Mouse (Mus musculus) midbrain, embryonic 15.5 days (tissue): ENCODE measurements around the gene Gpha2. TPM values are rescaled to one million over a fixed set of nuclear protein-coding genes. Genes with fewer than 3 reads are reported as not detected.

ENCODE experiments used
- ATAC-seq: fragments of 200-750 bp; cut with Nextera tagmentation; replicated peaks from 2 replicates; pipeline ENCODE4 v1.8.0; 2017; ENCODE audit warnings: moderate TSS enrichment
- H3K27ac ChIP-seq: fragments of 300-500 bp; sonication (generic); 2 replicates; pipeline ENCODE4 v1.5.1; 2015; ENCODE audit warnings: mild to moderate bottlenecking, inconsistent platforms
- H3K27me3 ChIP-seq: fragments of 300-500 bp; sonication (generic); replicated peaks from 2 replicates; pipeline ENCODE4 v1.6.1; 2015; ENCODE audit warnings: inconsistent platforms
- H3K36me3 ChIP-seq: fragments of 300-500 bp; sonication (generic); replicated peaks from 2 replicates; pipeline ENCODE4 v1.6.1; 2015; ENCODE audit warnings: inconsistent platforms
- H3K4me1 ChIP-seq: fragments of 300-500 bp; sonication (generic); 2 replicates; pipeline ENCODE4 v1.6.1; 2015; ENCODE audit warnings: inconsistent platforms
- H3K4me2 ChIP-seq: fragments of 300-500 bp; sonication (generic); 2 replicates; pipeline ENCODE4 v1.6.1; 2015; ENCODE audit warnings: inconsistent platforms, mild to moderate bottlenecking, moderate library complexity
- H3K4me3 ChIP-seq: fragments of 300-500 bp; sonication (generic); 2 replicates; pipeline ENCODE4 v1.5.1; 2015; ENCODE audit warnings: mild to moderate bottlenecking, inconsistent platforms
- H3K9ac ChIP-seq: fragments of 300-500 bp; sonication (generic); 2 replicates; pipeline ENCODE4 v1.6.1; 2015; ENCODE audit warnings: mild to moderate bottlenecking, inconsistent platforms
- H3K9me3 ChIP-seq: fragments of 300-500 bp; sonication (generic); 2 replicates; pipeline ENCODE4 v1.6.1; 2016; ENCODE audit warnings: inconsistent platforms
- WGBS: fragments of 180-500 bp; shearing (Covaris S2); methylation state at CpG from one replicate; pipeline ENCODE4 v1.1.7; 2015; ENCODE audit warnings: mixed read lengths; 5-methylcytosine and 5-hydroxymethylcytosine counted together
- polyA plus RNA-seq: library from polyadenylated mRNA; unstranded; fragments of >200 nt; fragmentation: Nextera tagmentation; extraction: Ambion mirVana; gene quantifications from 2 replicates; pipeline ENCODE4 v1.2.1, GENCODE M21; 2015

Gpha2 gene
- polyA plus RNA-seq, 1 experiment from 2014 or later: not detected

- Histone ChIP-seq H3K9me3 (no peaks in the 10 kb centered on the region), H3K27ac (no peak overlapping the region), H3K27me3 (no peaks in the 10 kb centered on the region), H3K9ac (no peak overlapping the region), H3K4me1 (no peaks in the 10 kb centered on the region; the same call in 1 of the 2 replicates), H3K36me3 (no peaks in the 10 kb centered on the region), H3K4me2 (no peak overlapping the region), H3K4me3 (no peak overlapping the region)
- 20% methylated on average over 8 of the region's 8 CpGs for WGBS
- no peak for ATAC-seq
These were observed 42.0 kb downstream of the Gpha2 start for GRCm38 (mm10) chr19:6268170-6268528.

DNA sequence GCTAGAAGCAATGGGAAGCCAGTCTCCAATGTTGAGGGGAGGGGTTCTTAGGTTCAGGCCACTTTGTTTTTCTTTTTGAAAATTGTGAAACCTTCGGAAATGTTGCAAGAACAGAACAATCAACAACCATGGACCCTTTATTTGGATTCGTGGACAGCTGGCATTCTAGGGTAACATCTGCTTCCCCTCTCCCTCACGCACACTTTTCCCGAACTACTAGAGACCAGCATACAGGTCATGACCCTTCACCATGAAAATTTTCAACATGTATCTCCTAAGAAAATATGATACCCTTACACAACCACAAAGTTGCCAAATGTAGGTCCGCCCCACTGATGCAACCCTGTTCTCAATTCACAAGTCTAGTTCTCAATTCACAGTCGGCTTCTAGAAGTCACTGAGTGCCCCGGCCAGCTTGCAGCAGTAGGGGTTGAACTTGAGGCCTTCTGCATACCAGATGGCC is 42.5 kb downstream of the Gpha2 start:
- no peak overlapping the region for H3K4me3 ChIP-seq
- 86% methylated on average over 7 of the region's 7 CpGs for WGBS
- H3K36me3 ChIP-seq: no peaks in the 10 kb centered on the region

GRCm38 (mm10) chr19:6269798-6270475 is 43.8 kb downstream of the Gpha2 start:
- 89% methylated on average over 8 of the region's 8 CpGs for WGBS
- no peak overlapping the region for H3K9ac ChIP-seq

More for the DNA sequence above, 42.5 kb downstream of the Gpha2 start:
- no peaks in the 10 kb centered on the region for H3K9me3 ChIP-seq
- ATAC-seq: no peak
- H3K4me1 ChIP-seq: no peaks in the 10 kb centered on the region; the same call in 1 of the 2 replicates
- H3K9ac ChIP-seq: no peak overlapping the region
- H3K27ac ChIP-seq: no peak overlapping the region
- H3K27me3 ChIP-seq: no peaks in the 10 kb centered on the region
- no peak overlapping the region for H3K4me2 ChIP-seq

GRCm38 (mm10) chr19:6270661-6271060 is 44.5 kb downstream of the Gpha2 start:
- no peaks in the 10 kb centered on the region for H3K27me3 ChIP-seq
- WGBS: 58% methylated on average over 9 of the region's 9 CpGs
- no peaks in the 10 kb centered on the region for H3K9me3 ChIP-seq
- no peak overlapping the region for H3K27ac ChIP-seq
- no peak overlapping the region for H3K9ac ChIP-seq
- H3K4me3 ChIP-seq: no peak overlapping the region
- no peaks in the 10 kb centered on the region for H3K36me3 ChIP-seq
- H3K4me2 ChIP-seq: no peak overlapping the region
- no peak for ATAC-seq
- peaks cover 1% of the 10 kb centered on the region for H3K4me1 ChIP-seq

More at GRCm38 (mm10) chr19:6269798-6270475, 43.8 kb downstream of the Gpha2 start:
- H3K9me3 ChIP-seq: no peaks in the 10 kb centered on the region
- H3K4me3 ChIP-seq: no peak overlapping the region
- no peaks in the 10 kb centered on the region for H3K27me3 ChIP-seq
- no peak overlapping the region for H3K27ac ChIP-seq
- H3K36me3 ChIP-seq: no peaks in the 10 kb centered on the region
- H3K4me2 ChIP-seq: no peak overlapping the region
- H3K4me1 ChIP-seq: no peaks in the 10 kb centered on the region; the same call in 1 of the 2 replicates
- no peak for ATAC-seq

- H3K27me3 ChIP-seq: no peaks in the 10 kb centered on the region
- H3K9me3 ChIP-seq: no peaks in the 10 kb centered on the region
- H3K4me3 ChIP-seq: no peak overlapping the region
- no peak overlapping the region for H3K9ac ChIP-seq
- WGBS: 28% methylated on average over 8 of the region's 8 CpGs
- ATAC-seq: no peak
- no peak overlapping the region for H3K4me2 ChIP-seq
- H3K4me1 ChIP-seq: peaks cover 7% of the 10 kb centered on the region
- no peak overlapping the region for H3K27ac ChIP-seq
- no peaks in the 10 kb centered on the region for H3K36me3 ChIP-seq
These were observed 45.0 kb downstream of the Gpha2 start for GRCm38 (mm10) chr19:6271206-6271605.

- Histone ChIP-seq H3K27me3 (no peaks in the 10 kb centered on the region), H3K9me3 (no peaks in the 10 kb centered on the region), H3K9ac (no peak overlapping the region), H3K27ac (no peak overlapping the region), H3K4me3 (no peak overlapping the region), H3K4me1 (peaks cover 8% of the 10 kb centered on the region), H3K36me3 (no peaks in the 10 kb centered on the region), H3K4me2 (no peak overlapping the region)
- 72% methylated on average over 7 of the region's 7 CpGs for WGBS
- ATAC-seq: no peak
These were observed 45.9 kb downstream of the Gpha2 start for GRCm38 (mm10) chr19:6272053-6272452.

DNA sequence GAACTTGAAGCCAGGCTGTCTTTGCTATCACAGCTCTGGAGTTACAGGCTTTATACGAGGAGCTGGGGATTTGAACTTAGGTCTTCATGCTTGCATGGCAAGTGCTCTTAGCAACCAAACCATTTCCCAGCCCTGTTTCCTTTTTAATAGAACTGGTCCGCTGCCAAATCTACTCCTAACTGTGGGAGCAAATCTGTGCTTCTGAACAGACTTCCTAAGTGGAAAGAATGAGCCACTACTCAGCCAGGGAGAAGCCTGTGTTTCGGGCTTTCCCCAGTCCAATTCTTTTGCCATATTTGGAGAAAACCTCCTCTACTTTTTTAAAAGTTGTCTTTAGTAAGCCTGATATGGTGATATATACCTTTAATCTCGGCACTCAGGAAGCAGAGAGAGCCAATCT is 46.6 kb downstream of the Gpha2 start:
- no peaks in the 10 kb centered on the region for H3K36me3 ChIP-seq
- no peaks in the 10 kb centered on the region for H3K27me3 ChIP-seq
- ATAC-seq: no peak
- no peak overlapping the region for H3K4me2 ChIP-seq
- peaks cover 11% of the 10 kb centered on the region for H3K4me1 ChIP-seq
- H3K4me3 ChIP-seq: no peak overlapping the region
- WGBS: 88% methylated on average over 4 of the region's 4 CpGs
- H3K9ac ChIP-seq: no peak overlapping the region
- H3K27ac ChIP-seq: no peak overlapping the region
- H3K9me3 ChIP-seq: no peaks in the 10 kb centered on the region

DNA sequence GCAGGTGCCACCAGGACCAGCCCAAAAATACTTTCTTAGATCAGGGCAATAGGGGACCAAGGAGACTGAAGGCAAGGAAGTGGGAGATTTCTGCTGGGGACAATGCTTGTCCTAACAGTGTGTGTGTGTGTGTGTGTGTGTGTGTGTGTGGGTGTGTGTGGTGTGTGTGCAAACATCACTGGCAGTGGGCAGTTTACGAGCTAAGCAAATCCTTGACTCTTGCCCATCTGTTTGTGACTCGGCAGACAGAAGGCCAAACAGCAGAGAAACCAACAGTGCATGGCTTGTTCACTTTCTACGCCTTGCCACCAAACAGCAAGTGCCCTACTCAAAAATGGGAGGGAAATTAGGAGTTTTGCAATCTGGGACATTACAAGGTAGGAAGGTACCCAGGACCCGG is 47.4 kb downstream of the Gpha2 start:
- Histone ChIP-seq H3K4me1 (peaks cover 19% of the 10 kb centered on the region), H3K9me3 (no peaks in the 10 kb centered on the region)
- 88% methylated on average over 4 of the region's 4 CpGs for WGBS

GRCm38 (mm10) chr19:6273998-6274608 is 47.9 kb downstream of the Gpha2 start:
- H3K27me3 ChIP-seq: no peaks in the 10 kb centered on the region
- peaks cover 24% of the 10 kb centered on the region for H3K4me1 ChIP-seq
- H3K9me3 ChIP-seq: no peaks in the 10 kb centered on the region
- no peak for ATAC-seq
- H3K36me3 ChIP-seq: no peaks in the 10 kb centered on the region
- H3K4me3 ChIP-seq: no peak overlapping the region
- no peak overlapping the region for H3K9ac ChIP-seq
- WGBS: 91% methylated on average over 13 of the region's 13 CpGs
- H3K27ac ChIP-seq: no peak overlapping the region
- no peak overlapping the region for H3K4me2 ChIP-seq

More for the DNA sequence above, 47.4 kb downstream of the Gpha2 start:
- Histone ChIP-seq H3K27ac (no peak overlapping the region), H3K27me3 (no peaks in the 10 kb centered on the region), H3K36me3 (no peaks in the 10 kb centered on the region), H3K4me3 (no peak overlapping the region), H3K4me2 (no peak overlapping the region), H3K9ac (no peak overlapping the region)
- ATAC-seq: no peak

- WGBS: 8% methylated on average over 15 of the region's 15 CpGs
These were observed 49.7 kb downstream of the Gpha2 start for GRCm38 (mm10) chr19:6275740-6276389.

GRCm38 (mm10) chr19:6276426-6277421 is 50.5 kb downstream of the Gpha2 start, which contains the start of gene Ehd1:
Ehd1 (plus strand) TSS chr19:6276725.
- peak within 1 kb of the TSS; percentile 63 for H3K9ac ChIP-seq
- H3K9me3 ChIP-seq: no peaks in the 10 kb centered on the region
- under 1% methylated on average over 102 of the region's 106 CpGs for WGBS
- peak within 1 kb of the TSS; percentile 82 for H3K27ac ChIP-seq
- peak within 1 kb of the TSS; percentile 97 for H3K4me2 ChIP-seq
- peaks cover 42% of the 10 kb centered on the region for H3K4me1 ChIP-seq
- peaks cover 7% of the 10 kb centered on the region; the same call in 1 of the 2 replicates for H3K36me3 ChIP-seq
- ATAC-seq: peak; percentile 96
- no peaks in the 10 kb centered on the region for H3K27me3 ChIP-seq
- peak within 1 kb of the TSS; percentile 84 for H3K4me3 ChIP-seq

More at GRCm38 (mm10) chr19:6275740-6276389, 49.7 kb downstream of the Gpha2 start:
- Histone ChIP-seq H3K9ac (peak overlapping the region; percentile 61), H3K27ac (peak overlapping the region; percentile 82), H3K9me3 (no peaks in the 10 kb centered on the region), H3K27me3 (no peaks in the 10 kb centered on the region), H3K4me1 (peaks cover 41% of the 10 kb centered on the region), H3K36me3 (no peaks in the 10 kb centered on the region), H3K4me2 (peak overlapping the region; percentile 97), H3K4me3 (peak overlapping the region; percentile 84)
- no peak; the same call in 1 of the 2 replicates for ATAC-seq
